In the genomic region with DNA sequence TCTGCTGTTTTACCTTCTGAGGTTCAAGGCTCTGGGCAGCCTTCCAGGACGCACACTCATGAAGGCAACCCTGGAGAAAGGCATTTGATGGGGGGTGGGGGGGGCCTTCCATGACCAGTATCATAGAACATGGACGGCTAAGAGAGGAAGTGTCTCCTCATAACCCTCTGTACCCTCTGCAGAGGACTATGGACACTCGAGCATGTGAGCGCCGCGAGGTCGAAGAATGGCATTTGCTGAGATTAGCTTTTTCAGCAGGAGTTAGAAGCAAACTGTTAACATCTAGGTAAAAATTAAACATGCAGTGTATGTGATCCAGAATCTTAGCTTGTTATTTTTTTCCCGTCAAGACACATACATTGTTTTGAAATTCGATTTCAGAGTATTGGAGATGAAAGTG, we compare ENCODE assay signal across 9 mouse cellular contexts.
"Had no signal": no experiment of that assay in that cellular context is flagged by ENCODE, and none has a peak within 500 bp of the region (broad histone marks: within the 10 kb centered on the region; RNA-seq: fewer than 3 reads in every experiment).

No protein-coding gene starts in this region.

- H3K4me3 ChIP-seq: intestine, embryonic 15.5 days; limb, embryonic 15.5 days; liver, embryonic 12.5 days; midbrain, embryonic 15.5 days; stomach, embryonic 15.5 days had no signal

- H3K36me3 ChIP-seq: intestine, embryonic 15.5 days; limb, embryonic 15.5 days; liver, embryonic 12.5 days; midbrain, embryonic 15.5 days; stomach, embryonic 15.5 days had no signal

- DNase-seq: lung, embryonic 14.5 days; right cerebral cortex, postnatal 14 days; thymus, postnatal 4 days had no signal

- H3K27me3 ChIP-seq: intestine, embryonic 15.5 days; limb, embryonic 15.5 days; liver, embryonic 12.5 days; midbrain, embryonic 15.5 days; stomach, embryonic 15.5 days had no signal

- ATAC-seq: intestine, embryonic 15.5 days; liver, embryonic 12.5 days; midbrain, embryonic 15.5 days had no signal

- H3K9me3 ChIP-seq: intestine, embryonic 15.5 days; limb, embryonic 15.5 days; liver, embryonic 12.5 days; midbrain, embryonic 15.5 days; stomach, embryonic 15.5 days had no signal

- H3K4me1 ChIP-seq: intestine, embryonic 15.5 days; liver, embryonic 12.5 days; midbrain, embryonic 15.5 days; stomach, embryonic 15.5 days had no signal

- H3K9ac ChIP-seq: intestine, embryonic 15.5 days; limb, embryonic 15.5 days; liver, embryonic 12.5 days; lung, embryonic 14.5 days; midbrain, embryonic 15.5 days; stomach, embryonic 15.5 days had no signal

- H3K27ac ChIP-seq: intestine, embryonic 15.5 days; limb, embryonic 15.5 days; liver, embryonic 12.5 days; midbrain, embryonic 15.5 days; stomach, embryonic 15.5 days had no signal

- H3K4me2 ChIP-seq: intestine, embryonic 15.5 days; limb, embryonic 15.5 days; liver, embryonic 12.5 days; lung, embryonic 14.5 days; midbrain, embryonic 11.5 days; midbrain, embryonic 15.5 days; stomach, embryonic 15.5 days had no signal
